Mouse (Mus musculus): ENCODE data around the gene Zfp961.

DNA sequence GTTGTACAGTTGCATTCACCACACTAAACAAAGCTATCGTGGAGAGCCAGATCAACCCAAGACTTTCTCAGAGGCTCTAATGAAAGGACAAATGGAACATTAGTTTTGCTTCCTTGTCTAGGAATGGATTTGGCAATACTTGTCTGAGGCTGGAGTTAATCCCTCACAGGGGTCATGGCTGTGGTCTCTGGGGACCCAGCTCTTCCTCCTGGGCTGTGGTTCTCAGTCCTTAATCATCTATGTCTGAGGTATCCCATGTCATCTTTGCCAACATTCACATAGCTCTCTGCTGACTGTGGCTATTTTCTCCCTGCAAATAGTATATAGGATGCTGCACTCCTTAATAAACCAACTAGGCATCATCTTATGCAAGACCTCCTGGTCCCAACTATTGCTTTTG, 9.1 kb upstream of the Zfp961 start:
- no peak for TF ChIP-seq ZC3H11A (IDR thresholded peaks at IDR 0.05; ENCODE audit: borderline replicate concordance, low read depth, low read length)
- TF ChIP-seq HCFC1 (IDR thresholded peaks at IDR 0.05; ENCODE audit: borderline replicate concordance, insufficient read depth, low read length): no peak
- no peak for TF ChIP-seq MAFK (IDR thresholded peaks at IDR 0.05; ENCODE audit: insufficient read depth, low read depth, low read length)
